Mouse (Mus musculus): ENCODE results near the gene Gm20425.

DNA sequence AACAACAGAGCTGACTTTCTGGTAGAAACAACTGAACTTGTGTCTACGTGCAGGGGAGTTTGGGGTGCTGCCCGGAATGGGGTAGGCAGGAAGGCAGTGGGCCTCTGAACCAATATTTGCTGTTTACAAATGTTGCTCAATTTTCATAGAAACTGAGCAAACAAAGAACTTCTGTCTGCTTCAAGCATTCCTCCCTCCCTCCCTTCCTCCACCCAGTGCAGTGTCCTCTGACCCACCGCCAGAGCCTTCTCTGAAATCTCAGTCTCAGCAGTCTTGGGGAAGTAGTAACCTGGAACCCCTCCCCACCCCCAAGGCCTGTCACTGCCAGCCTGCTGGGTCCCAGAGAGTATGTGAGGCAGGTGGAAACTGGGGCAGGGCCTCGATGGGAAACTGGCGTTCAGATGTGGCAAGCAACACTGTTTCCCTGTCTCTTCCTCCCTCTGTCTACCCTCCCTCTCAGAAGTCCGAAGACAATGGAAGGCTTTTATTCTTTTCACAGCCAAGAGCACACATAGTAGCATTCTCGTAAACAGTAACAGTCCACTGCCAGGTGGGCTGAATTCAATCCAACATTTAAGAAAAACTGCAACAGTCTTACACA lies 4.6 kb upstream of the Gm20425 start:
- TF ChIP-seq POLR2A (IDR thresholded peaks at IDR 0.05; ENCODE audit: low read depth, low read length) = no peak
- no peak for TF ChIP-seq MAFK (IDR thresholded peaks at IDR 0.05; ENCODE audit: insufficient replicate concordance, low read length)
- no peak for TF ChIP-seq HCFC1 (IDR thresholded peaks at IDR 0.05; ENCODE audit: low read depth, low read length)
- no peak for TF ChIP-seq CTCF (conservative IDR thresholded peaks at IDR 0.05 in 1 of 2, IDR thresholded peaks at IDR 0.05 in 1 of 2; ENCODE audit: low read depth in 2 of 2, low read length in 2 of 2)
- no peak for TF ChIP-seq EP300 (IDR thresholded peaks at IDR 0.05; ENCODE audit: low read length)
- TF ChIP-seq UBTF (IDR thresholded peaks at IDR 0.05; ENCODE audit: low read depth, low read length) = no peak
- TF ChIP-seq RCOR1 (conservative IDR thresholded peaks at IDR 0.05; ENCODE audit: low read depth, low read length) = no peak
- no peak for TF ChIP-seq MYC (IDR thresholded peaks at IDR 0.05; ENCODE audit: low read depth, low read length)
- no peak for TF ChIP-seq MAX (IDR thresholded peaks at IDR 0.05; ENCODE audit: low read length)
- TF ChIP-seq MEF2A (IDR thresholded peaks at IDR 0.05; ENCODE audit: borderline replicate concordance, low read depth, low read length) = no peak
- no peak for TF ChIP-seq BHLHE40 (IDR thresholded peaks at IDR 0.05; ENCODE audit: low read depth, low read length)
- no peak for TF ChIP-seq POLR2AphosphoS2 (IDR thresholded peaks at IDR 0.05; ENCODE audit: low read depth, low read length)
